In genomic region chr8:107424176-107424575, GRCm38 (mm10) we compare ENCODE assay signal across 8 mouse cellular contexts. TPM values are rescaled to one million over a fixed set of nuclear protein-coding genes. Genes with fewer than 3 reads are reported as not detected.
DNase-seq lines count a peak whose midpoint lies in the region; ATAC-seq and TF ChIP-seq lines count a peak whose summit lies in the region.

No protein-coding gene starts in this region.

- peak overlapping the region; percentile 84 for H3K9ac ChIP-seq in limb, embryonic 14.5 days (ENCODE audit: low read depth, low read length, severe bottlenecking)
- peak overlapping the region; percentile 84 for H3K9ac ChIP-seq in neural tube, embryonic 15.5 days (replicated peaks)

- TF ChIP-seq CTCF in lung, adult 2 months (IDR thresholded peaks at IDR 0.05; ENCODE audit: insufficient read depth, low read length) = no peak

- no peaks in the 10 kb centered on the region for H3K27me3 ChIP-seq in limb, embryonic 14.5 days (ENCODE audit: control insufficient read depth, insufficient read depth, low read length)
- H3K27me3 ChIP-seq in neural tube, embryonic 15.5 days (replicated peaks) = no peaks in the 10 kb centered on the region

- peaks cover 32% of the 10 kb centered on the region for H3K36me3 ChIP-seq in limb, embryonic 14.5 days (ENCODE audit: control insufficient read depth, insufficient read depth, low read length)
- peaks cover 38% of the 10 kb centered on the region for H3K36me3 ChIP-seq in neural tube, embryonic 15.5 days

- H3K27ac ChIP-seq in limb, embryonic 14.5 days (replicated peaks; ENCODE audit: low read depth, low read length) = no peak overlapping the region
- H3K27ac ChIP-seq in neural tube, embryonic 15.5 days (replicated peaks) = peak overlapping the region; percentile 81

- H3K4me1 ChIP-seq in lung, adult 2 months (ENCODE audit: control insufficient read depth, insufficient read depth, low read length) = 0 out of 2 replicates have a peak, but pooled peaks cover 4% of the 10 kb centered on the region
- H3K4me1 ChIP-seq in limb, embryonic 14.5 days (ENCODE audit: control insufficient read depth, insufficient read depth, low read length) = no peaks in the 10 kb centered on the region; the same call in 1 of the 2 replicates
- H3K4me1 ChIP-seq in neural tube, embryonic 15.5 days = peaks cover 30% of the 10 kb centered on the region

- no peaks in the 10 kb centered on the region for H3K9me3 ChIP-seq in limb, embryonic 14.5 days (ENCODE audit: control insufficient read depth, low read length)
- no peaks in the 10 kb centered on the region for H3K9me3 ChIP-seq in neural tube, embryonic 15.5 days (replicated peaks)

- WGBS in lung, adult 2 months = 24% methylated on average over 9 of the region's 9 CpGs
- 27% methylated on average over 9 of the region's 9 CpGs for WGBS in limb, embryonic 14.5 days
- 33% methylated on average over 9 of the region's 9 CpGs for WGBS in neural tube, embryonic 15.5 days

- DNase-seq in lung, adult 2 months = no peak
- DNase-seq in lung, postnatal 4 days = no peak
- DNase-seq in limb, embryonic 14.5 days (ENCODE audit: low spot score) = no peak
- no peak for DNase-seq in adrenal gland, adult 18-20 months (ENCODE audit: low spot score in 2 of 2)
- DNase-seq in kidney, postnatal 25 days = no peak
- DNase-seq in urinary bladder, adult 2 months (ENCODE audit: low spot score) = no peak

- ATAC-seq in erythroblast, adult 5-6 weeks (replicated peaks; ENCODE audit: low FRiP score, poor library complexity, severe bottlenecking) = peak; percentile 26
- ATAC-seq in limb, embryonic 14.5 days (ENCODE audit: low FRiP score, low read depth) = no peak
- ATAC-seq in neural tube, embryonic 15.5 days (ENCODE audit: low FRiP score) = no peak; the same call in 1 of the 2 replicates

- peak overlapping the region; percentile 81 for H3K4me3 ChIP-seq in lung, adult 2 months (replicated peaks; ENCODE audit: extremely low read depth, low read depth, low read length)
- H3K4me3 ChIP-seq in limb, embryonic 14.5 days (replicated peaks; ENCODE audit: low read length) = peak overlapping the region; percentile 92
- H3K4me3 ChIP-seq in neural tube, embryonic 15.5 days (replicated peaks) = peak overlapping the region; percentile 65

- H3K4me2 ChIP-seq in limb, embryonic 14.5 days (replicated peaks; ENCODE audit: low read depth, low read length, severe bottlenecking) = peak overlapping the region; percentile 73
- peak overlapping the region; percentile 68 for H3K4me2 ChIP-seq in neural tube, embryonic 15.5 days

- no peak for TF ChIP-seq POLR2A in lung, adult 2 months (IDR thresholded peaks at IDR 0.05; ENCODE audit: borderline replicate concordance, extremely low read depth, low read depth, low read length)
- no peak for TF ChIP-seq POLR2A in limb, embryonic 14.5 days (IDR thresholded peaks at IDR 0.05; ENCODE audit: borderline replicate concordance, extremely low read depth, insufficient read depth, insufficient read length)

RNA-seq across cellular contexts. Expression of gene Nob1, which starts 0.7 kb away (rescaled TPM):
- 18.5 and 21.3 TPM in 2 replicates for polyA plus RNA-seq in lung, adult 2 months (2012; rRNA removed)
- 6.5 and 8.2 TPM in 2 replicates for total RNA-seq in erythroblast, adult 5-6 weeks (2015; ENCODE audit: low replicate concordance)
- 2.0 and 6.4 TPM in 2 replicates for total RNA-seq in erythroblast, adult 5-6 weeks (2017; ENCODE audit: low replicate concordance)
- 92.5 and 99.8 TPM in 2 replicates for polyA plus RNA-seq in limb, embryonic 14.5 days (2012; rRNA removed)
- polyA plus RNA-seq in limb, embryonic 14.5 days (2014; fragmentation: Nextera tagmentation; extraction: Ambion mirVana) = 51.8 and 57.2 TPM in 2 replicates
- 64.2 and 73.6 TPM in 2 replicates for polyA plus RNA-seq in neural tube, embryonic 15.5 days (2015; fragmentation: Nextera tagmentation; extraction: Ambion mirVana)
- 10 to 100 TPM; 32.2 to 40.8 TPM for total RNA-seq in adrenal gland, adult 18-20 months (2021)
- 36.6 and 46.9 TPM in 2 replicates for polyA plus RNA-seq in urinary bladder, adult 2 months (2012; rRNA removed)

RNA-seq across cellular contexts. Expression of gene Wwp2, which starts 12.0 kb away (rescaled TPM):
- 41.0 and 62.7 TPM in 2 replicates for polyA plus RNA-seq in lung, adult 2 months (2012; rRNA removed)
- 114 and 130 TPM in 2 replicates for total RNA-seq in erythroblast, adult 5-6 weeks (2015; ENCODE audit: low replicate concordance)
- 192 and 196 TPM in 2 replicates for total RNA-seq in erythroblast, adult 5-6 weeks (2017; ENCODE audit: low replicate concordance)
- 315 and 409 TPM in 2 replicates for polyA plus RNA-seq in limb, embryonic 14.5 days (2012; rRNA removed)
- polyA plus RNA-seq in limb, embryonic 14.5 days (2014; fragmentation: Nextera tagmentation; extraction: Ambion mirVana) = 153 and 200 TPM in 2 replicates
- 36.4 and 39.5 TPM in 2 replicates for polyA plus RNA-seq in neural tube, embryonic 15.5 days (2015; fragmentation: Nextera tagmentation; extraction: Ambion mirVana)
- total RNA-seq in adrenal gland, adult 18-20 months (2021) = 10 to 100 TPM; 32.7 to 33.2 TPM
- 18.4 and 22.5 TPM in 2 replicates for polyA plus RNA-seq in urinary bladder, adult 2 months (2012; rRNA removed)

RNA-seq across cellular contexts. Expression of gene Nqo1, which starts 21.2 kb away (rescaled TPM):
- polyA plus RNA-seq in lung, adult 2 months (2012; rRNA removed) = 4.0 and 12.8 TPM in 2 replicates
- 10.2 and 15.0 TPM in 2 replicates for total RNA-seq in erythroblast, adult 5-6 weeks (2015; ENCODE audit: low replicate concordance)
- 10.7 and 17.1 TPM in 2 replicates for total RNA-seq in erythroblast, adult 5-6 weeks (2017; ENCODE audit: low replicate concordance)
- polyA plus RNA-seq in limb, embryonic 14.5 days (2012; rRNA removed) = 9.6 and 11.0 TPM in 2 replicates
- polyA plus RNA-seq in limb, embryonic 14.5 days (2014; fragmentation: Nextera tagmentation; extraction: Ambion mirVana) = 15.0 and 17.0 TPM in 2 replicates
- polyA plus RNA-seq in neural tube, embryonic 15.5 days (2015; fragmentation: Nextera tagmentation; extraction: Ambion mirVana) = 7.8 and 32.7 TPM in 2 replicates
- 1 to 10 TPM; 6.0 to 6.2 TPM for total RNA-seq in adrenal gland, adult 18-20 months (2021)
- 88.7 and 102 TPM in 2 replicates for polyA plus RNA-seq in urinary bladder, adult 2 months (2012; rRNA removed)
